Mouse (Mus musculus): ENCODE results near the gene Wwc1.

Wwc1 gene

DNA sequence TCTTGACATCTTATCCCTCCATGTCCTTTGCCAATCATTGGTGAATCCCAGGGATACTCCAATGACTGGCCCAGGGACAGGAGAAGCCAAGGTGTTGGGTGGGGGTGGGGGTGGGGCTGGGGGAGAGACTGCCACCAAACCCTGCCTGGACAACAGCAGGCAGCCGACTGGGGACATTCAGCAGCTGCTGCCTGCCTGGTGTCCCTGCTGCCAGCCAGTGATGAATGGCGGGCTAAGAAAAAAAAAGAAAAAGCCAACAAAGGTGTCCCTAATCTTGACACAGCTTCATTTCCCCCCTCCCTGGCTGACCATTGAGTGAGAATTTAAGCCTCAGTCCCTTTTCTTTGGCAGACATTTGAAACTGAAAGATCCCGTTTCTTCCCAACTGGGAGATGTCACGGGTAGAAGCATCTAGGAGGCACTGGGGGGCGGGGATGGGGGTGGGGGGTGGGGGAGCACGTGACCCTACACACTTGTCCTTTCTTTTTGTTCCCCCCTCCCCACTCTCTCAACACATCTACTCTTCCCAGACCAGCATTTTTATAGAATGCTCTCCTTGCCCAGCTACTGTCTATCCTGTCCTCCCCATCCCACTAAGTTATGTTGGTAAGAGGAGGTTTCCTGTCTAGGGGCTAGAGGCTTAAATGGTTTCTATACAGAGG is 7.9 kb downstream of the Wwc1 start:
- DNase-seq, result no peak

DNA sequence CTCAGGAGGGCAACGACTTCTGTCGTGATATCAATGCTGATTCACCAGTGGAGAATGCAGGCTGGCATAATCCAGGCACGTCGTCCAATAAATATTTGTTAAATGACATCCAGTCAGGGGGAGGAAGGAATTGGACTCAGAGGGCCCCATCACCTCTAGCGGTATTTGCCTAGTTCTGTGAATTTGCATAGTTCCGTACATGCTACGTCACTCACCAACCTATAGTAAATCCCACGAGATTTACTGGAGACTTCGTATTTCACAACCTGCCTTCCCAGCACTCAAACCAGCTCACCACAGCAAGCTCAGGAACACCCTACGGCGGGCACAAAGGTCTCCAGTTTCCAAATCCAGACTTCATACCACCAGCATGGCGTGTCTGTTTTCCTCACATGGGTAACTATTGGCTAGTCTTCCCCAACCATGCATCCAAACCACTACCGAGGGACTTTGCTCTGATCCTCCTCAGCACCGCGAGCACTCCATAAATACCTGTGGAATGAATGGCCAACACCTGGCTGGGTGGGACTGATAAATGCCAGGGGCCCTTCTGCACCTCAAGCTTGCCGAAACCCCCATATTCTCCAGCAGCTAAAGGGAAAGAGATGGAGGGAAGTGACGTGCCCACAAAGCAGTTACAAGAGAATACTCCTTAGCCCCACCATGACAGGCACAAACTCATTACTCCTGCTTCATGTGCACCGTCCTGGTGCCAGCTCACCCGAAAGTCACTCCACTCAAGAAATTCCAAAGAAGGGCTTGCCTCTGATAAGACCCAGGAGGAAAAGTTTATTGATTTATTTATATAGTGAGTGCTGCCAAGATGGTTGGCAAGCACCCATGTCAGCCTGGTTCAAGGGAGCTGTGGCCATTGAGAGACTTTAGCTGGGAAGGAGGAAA is 9.3 kb downstream of the Wwc1 start:
- no peak for DNase-seq

DNA sequence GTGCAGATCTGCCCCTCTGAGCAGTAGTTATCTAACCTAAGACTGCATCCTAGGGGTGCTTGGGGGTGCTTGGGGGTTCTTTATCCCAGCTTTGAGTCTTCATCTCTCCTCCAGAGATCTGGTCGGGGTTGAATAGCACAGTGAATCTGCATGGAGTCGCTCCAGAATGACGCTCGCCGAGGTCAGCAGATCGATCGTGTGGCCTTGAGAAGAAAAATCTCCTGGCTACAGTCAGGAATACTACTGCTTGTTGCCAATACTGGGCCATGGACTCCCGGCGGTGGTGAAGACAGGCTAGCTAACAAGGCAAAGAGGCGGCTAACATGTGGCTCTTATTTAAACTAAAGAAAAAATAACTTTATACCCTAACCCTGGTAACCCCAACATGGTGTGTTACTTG is 12.0 kb downstream of the Wwc1 start:
- DNase-seq, result no peak

DNA sequence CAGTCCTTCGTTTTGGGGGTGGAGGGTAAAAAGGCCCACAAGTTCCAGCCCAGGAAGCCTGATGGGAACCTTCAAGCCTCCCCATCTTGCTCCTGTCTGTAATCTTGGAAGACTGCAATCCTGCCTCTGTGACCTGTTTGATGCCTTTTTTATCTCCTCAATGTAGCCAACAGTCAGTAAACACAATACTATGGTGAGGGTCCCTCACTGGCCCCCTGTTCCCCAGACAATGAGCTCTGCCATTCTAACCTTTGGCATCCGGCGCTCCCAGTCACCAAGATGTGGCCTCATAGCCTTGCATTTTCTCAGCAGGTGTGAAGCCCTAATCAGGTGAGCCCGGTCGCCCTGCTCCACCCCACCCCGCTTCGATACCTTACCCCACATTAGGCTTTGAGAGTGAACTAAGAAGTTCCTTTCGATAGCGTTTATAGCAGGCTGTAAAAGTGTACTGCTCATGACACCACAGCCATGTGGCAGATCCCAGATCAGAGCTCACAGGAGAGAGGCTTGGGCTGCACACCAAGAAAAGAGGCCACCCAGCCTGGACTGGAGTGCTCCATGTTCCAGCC is 16.3 kb downstream of the Wwc1 start:
- DNase-seq, result no peak

DNA sequence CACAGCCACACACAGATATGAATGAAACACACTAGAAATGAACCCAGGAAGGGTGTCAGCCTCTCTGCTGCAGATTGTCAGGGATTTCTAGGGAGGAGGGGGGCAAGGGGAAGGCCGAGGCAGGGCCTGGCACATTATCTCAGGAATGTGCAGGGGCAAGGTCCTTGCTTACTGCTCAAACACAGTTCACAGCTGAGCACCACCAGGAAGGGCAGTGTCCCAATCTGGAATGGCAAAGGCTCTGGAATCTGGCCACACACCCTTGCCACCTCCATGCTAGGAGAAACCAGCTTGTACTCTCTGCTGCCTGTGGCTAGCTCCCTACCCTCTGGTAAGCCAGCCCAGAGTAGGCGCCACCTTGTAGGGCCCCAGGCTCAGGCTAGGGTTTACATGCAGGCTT is 16.8 kb downstream of the Wwc1 start:
- no peak for DNase-seq

DNA sequence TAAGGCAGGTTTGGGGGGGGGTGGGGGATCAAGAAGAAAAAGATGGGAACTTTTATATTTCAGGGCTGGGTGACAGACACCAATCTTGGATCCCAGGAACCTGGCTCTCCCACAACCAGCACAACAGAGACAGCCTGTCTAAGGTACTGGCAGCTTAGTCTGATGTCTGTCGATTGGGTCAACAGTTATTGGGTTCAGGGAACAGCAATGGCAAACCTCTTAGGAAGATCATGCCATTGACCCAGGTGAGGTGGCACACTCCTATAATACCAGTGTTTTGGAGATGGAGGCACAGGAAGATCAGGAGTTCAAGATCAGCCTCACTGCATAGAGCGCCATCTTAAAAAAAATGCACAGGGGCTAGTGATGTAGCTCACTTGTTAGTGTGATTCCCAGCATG is 17.9 kb downstream of the Wwc1 start:
- no peak for DNase-seq

DNA sequence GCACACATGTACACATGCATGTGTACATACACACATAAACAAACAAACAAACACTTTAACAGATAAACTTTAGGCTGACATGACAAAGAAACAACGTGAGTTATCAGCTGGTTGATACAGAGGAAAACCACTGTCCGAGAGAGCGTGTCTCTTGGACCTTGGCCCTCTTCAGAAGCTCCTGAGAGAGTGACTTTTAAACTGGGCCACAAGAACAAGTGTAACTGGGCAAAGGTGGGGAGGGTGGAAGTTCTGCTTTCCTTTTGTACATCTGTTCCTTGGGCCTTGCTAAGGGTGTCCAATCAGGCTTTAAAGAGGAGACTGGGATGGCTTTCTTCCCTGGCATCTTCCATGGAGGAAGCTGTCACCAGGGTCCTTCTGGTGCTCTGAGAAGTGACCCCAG is 21.1 kb downstream of the Wwc1 start:
- no peak for DNase-seq

DNA sequence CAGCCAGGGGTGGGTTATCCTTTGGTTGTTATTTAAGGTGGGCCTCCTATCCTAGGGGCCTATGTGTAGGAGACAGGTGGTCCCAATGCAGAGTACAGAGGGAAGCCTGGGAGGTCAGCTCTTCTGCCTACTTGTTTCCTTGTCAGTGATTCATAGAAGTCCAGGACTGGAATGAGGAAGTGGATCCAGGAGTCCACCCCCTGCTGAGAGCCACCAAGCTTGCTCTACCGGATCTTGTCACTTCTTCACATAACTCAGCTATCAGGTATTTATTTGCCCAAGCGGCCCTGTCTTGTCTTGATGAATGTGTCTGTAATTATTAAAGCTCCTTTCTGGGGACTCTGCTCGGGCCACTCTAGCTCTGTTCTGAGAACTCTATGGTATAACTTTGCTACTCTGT is 24.8 kb downstream of the Wwc1 start:
- no peak for DNase-seq

DNA sequence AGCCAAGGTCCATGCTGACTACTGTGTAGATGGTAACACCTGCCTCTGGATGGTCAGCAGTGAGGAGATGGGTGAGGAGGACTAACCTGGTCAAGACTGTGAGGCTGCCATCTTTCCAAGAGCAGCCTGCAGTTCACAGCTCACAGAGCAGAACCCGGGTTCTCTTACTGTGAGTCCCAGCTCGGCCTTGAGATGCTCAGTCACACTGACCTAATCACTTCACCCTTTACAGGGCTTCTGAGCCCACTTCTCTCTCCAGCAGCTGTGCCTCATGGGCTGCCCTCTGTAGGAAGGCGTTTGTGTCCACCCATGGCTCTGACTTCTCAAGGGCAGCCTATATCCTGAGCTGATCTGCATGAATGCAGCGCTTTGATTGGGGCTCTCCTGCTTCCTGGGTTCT is 27.1 kb downstream of the Wwc1 start:
- no peak for DNase-seq

DNA sequence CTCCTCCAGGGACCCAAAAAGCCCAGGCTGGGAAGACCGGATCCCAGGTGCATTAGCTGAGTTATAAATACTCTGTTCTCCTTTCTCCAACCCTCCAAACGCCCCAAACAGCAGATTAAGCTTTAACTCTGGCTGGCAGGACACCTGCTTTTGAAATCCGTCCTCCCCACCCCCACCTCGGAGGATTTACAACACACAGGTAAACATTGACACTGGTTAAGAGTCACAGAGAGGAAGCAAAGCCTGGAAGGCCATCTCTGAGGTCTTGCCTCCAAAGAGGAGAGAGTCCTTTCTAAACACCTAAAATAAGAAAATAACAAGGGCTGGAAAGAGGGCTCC is 28.6 kb downstream of the Wwc1 start:
- no peak for DNase-seq

DNA sequence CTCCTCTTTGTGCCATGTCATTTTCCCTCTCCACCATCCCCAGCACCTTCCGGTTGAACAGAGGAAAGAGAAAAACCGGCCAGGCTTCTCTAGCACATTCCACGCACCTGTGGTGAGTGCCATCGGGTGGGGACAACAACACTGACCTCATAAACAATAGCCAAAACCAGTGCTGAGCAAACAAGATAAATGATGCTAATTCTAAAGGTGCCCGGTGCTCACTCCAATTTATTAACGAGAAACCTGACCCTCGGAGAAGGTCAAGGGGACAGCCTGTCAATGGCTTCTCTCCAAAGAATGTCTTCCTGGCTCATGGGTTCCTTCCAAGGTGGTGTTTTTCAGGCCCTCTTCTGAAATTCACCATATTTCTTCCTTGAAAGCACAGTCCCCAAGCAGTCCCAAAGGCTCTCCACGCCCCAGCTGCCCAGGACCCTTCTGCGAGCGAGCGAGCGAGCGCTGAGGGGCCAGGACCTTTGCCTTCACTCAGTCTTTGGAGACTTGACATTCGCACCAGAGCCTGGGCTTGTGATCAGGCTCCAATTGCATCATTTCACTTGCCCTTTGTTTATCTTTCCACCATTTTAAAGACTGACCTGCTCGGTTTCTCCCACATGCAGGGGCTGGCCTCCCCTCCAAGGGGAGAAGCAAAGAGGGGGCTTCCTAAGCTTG is 29.1 kb downstream of the Wwc1 start:
- no peak for DNase-seq

DNA sequence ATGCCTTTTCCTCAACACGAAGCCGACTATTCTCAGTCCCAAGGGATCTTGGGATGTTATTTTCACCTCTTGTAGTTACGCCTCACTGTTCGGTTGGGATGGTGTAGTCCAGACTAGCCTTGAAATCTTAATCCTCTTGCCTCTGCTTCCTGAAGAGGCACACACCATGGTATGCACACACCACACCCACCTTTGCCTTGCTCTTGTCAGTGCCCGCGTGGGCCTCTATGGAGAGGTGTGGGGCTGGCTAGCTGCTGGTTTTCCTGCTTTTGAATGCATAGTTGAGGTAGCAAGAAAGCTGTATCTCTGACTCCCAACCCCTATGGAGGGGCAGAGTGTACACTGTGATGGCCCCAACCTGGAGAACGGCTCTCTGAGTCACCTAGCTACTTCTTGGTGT is 29.9 kb downstream of the Wwc1 start:
- DNase-seq, result no peak

DNA sequence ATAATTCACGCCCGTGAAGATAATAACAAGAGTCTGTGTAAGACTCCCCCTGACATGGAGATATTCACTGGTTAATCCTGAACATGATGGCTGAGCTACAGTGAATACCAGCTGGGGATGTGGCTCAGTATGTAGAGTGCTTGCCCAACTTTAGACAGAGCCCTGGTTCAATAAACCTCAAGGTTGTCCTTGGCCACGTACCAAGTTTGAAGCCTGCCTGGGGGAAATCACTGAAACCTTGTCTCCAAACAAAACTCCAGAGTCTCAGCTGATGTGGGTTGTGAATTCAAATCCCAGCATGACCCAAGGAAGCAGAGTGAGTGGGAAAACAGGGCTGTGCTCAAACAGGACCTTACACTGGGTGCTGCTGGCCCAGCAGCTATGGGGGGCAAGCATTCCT is 30.3 kb downstream of the Wwc1 start:
- no peak for DNase-seq

DNA sequence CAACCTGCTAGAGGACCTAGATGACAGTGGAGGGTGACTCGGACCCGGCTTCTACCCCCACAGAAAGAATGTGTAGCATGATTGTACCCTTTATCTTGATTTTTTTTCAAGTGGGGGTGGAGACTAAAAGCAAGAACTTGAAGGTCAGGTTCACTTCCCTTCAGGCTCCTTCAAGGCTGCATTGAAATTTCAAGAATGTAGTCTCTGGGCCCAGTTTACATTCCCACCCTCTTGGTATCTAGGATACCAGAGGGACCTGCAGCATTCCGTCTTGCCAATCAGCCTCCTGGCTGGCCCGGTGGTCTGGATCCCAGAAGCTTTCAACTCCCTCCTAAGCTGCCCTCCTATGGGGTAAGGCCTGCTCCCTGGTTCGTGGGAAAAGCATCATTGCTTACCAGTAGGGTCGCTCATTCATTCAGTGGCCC is 31.9 kb downstream of the Wwc1 start:
- no peak for DNase-seq

DNA sequence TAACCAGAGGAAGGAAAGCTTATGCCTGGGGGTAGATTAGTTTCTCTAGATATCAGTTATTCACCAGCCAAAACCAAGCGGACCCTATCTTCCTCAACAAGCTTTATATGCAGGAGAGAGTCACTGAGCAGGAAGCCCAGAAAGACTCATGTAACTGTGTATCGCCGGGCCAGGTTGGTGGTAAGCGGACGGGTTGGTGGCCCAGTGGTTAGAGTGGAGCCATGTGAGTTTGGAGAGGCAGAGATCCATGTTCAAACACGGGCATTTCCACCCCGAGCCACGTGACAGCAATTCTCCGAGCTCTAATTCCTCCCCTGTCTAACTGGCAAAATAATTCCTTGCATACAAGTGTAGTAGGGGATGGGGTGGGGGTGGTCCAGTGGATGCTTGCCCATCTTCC is 32.4 kb downstream of the Wwc1 start:
- no peak for DNase-seq

DNA sequence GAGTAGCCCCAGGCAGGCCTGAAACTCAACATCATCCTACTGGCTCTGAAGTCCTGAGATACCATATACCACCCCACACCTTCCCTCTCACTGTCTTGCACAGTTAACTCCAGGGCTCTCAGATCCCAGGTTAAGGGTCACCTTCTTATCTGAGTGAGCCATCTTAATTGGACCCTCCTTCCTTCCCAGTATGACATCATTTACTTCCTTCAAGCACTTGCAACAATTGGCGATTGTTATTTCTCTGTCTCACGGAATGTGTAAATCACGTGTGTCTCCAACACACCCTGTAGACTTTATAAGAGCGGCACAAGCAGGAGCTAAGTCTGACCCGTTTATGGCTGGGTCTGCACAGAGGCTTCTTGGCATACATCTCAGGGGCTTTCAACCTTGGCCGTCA is 35.1 kb downstream of the Wwc1 start:
- DNase-seq, result no peak

DNA sequence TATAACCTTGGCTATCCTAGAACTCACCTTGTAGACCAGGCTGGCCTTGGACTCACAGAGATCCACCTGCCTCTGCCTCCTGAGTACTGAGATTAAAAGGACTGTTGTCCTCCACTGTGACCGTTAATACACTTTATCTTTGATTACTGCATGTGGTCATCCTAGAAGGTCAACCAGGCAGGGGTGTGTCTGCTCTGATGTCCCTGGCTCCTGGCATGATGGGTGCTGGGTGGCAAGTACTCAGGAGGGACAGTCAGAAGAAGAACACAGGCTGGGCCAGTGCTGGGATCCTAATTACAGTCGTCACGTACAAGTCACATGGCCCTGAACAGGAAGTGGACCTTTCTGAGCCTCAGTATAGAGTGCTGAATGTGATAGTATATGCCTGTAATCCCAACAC is 38.7 kb downstream of the Wwc1 start:
- DNase-seq, result no peak

DNA sequence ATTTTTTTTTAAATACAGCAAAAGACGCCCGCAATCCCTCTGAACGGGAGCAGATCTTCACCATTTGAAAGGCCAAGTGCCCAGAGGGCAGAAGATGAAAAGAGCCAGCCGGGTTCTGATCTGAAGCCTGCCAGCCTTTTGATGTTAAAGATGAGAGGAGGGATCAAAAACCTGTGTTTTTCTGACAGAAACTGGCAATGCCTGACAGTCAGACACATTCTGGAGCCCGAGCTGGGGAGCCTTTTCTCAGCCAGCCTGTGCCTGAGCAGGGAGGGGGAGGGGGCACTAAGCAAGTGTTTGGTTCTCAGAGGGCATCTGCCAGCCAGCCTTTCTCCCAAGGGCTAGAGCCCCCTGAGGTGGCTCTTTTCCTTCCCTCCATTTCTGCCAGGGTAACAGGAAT is 39.3 kb downstream of the Wwc1 start:
- DNase-seq, result no peak

DNA sequence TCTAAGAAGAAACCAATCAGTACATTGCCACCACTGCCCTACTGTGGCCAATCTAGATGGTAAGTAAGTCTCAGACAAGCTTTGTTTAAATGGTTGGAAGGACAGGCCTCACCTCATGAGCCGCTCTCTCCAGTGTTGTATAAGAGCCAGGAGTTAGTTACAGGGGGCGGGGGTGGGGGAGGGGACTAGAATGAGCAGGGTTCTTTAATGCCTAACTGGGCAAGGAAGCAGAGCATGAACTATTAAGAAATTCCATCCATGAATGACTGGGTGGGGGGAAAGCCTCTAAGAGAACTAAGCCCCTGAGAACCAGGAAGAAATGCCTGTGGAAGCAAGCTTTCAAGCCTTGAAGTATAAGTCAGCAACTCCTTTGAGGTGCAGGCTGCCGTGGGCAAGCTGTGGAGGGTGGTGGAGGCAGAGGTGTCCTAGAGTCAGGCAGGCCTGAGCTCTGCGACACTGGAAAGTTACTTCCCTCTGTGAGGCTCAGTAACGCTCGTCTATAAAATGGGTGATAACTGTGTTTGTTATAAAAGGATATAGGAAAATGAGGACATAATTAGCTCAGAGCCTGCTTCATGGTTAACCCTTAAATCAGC is 41.4 kb downstream of the Wwc1 start:
- DNase-seq, result no peak

DNA sequence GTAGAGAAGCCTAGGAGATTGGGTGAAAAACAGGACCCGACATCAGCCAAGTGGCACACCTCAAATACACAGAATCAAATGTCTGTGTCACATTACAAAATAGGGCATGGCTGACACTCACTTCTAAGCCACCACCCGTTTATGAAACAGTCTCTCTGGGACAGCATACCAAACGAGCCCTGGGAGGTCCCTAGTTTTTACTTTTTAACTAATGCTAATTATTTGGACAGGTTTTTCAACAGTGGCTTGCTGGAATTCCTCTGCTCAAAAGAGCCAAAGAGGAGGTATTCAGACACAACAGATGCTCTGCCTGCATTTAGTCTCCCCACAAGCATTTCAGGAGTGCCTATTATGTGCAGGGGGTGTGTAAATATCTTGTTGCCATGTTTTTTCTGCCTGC is 44.7 kb downstream of the Wwc1 start:
- DNase-seq, result no peak

DNA sequence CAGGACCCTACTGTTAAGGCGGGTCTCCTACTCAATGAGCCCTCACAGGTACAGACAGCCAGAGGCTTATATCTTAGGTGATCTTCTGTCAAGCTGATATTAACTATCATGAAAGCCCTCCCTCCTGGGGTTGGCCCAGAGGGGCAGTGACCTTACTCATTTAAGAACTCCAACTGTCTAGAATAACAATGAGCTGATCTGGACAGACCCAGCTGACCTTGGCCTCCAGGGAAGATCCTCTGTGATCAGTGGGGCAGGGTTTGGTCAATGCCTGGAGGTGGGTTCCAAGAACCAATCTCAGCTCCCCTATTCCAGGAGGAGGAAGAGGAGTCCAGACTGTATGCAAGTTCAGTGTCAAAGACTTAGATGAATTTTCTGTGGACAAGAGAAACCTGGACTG is 45.2 kb downstream of the Wwc1 start:
- DNase-seq, result no peak

DNA sequence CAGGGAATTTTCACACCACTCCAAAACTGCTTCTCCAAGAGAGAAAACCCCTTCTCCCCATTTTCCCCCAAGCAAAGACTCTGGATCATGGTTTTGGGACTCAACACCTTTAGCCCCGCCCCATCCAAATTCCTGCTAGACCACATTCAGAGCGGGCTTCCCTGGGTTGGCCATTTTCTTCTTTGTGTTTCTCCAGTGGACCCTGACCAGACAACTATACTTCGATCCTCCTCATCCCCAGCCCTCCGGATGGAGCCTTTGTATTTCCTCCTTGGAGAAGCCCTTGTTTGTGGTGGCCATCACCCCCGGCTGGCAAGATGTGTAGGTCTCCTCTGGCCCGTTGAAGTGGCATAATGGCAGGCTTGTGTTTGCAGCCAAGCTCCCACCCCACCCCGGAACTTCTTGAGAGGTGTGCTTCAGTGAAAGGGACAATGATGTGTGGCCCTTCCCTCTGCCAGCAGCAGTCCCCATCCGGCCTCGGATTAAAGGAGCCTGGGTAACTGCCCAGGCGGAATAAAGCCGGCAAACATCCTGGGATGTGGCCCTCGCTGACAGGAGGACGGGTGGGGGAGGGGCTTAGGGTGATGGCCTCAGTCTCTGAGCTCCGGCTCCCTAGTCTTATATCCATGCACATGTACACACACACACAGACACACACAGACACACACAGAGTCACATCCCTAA is 46.8 kb downstream of the Wwc1 start:
- DNase-seq, result no peak

All from cerebellum, adult 11-12 months (tissue).